Mouse (Mus musculus) B cell, adult 62 days (primary cell): ENCODE data around the gene Ebi3. TPM values are rescaled to one million over a fixed set of nuclear protein-coding genes. Genes with fewer than 3 reads are reported as not detected.

ENCODE experiments used
- total RNA-seq: library from RNA; stranded (reverse); gene quantifications from 4 replicates; pipeline ENCODE4 v1.2.4, GENCODE M21; 2023

The Ebi3 gene
- total RNA-seq: 14.2 to 17.7 TPM (median 15.5 TPM) in 4 replicates

GRCm38 (mm10) chr17:55952447-55953027 lies at the start of gene Ebi3:
TSS of gene Ebi3 (plus strand) at chr17:55952640.

GRCm38 (mm10) chr17:55949400-55949799 lies 3.0 kb upstream of the Ebi3 start, which contains the start of gene Zfp119b:
TSS of gene Zfp119b (minus strand) at chr17:55949500.

GRCm38 (mm10) chr17:55958918-55959728 lies 6.7 kb downstream of the Ebi3 start, which contains the start of gene Yju2:
TSS of gene Yju2 (plus strand) at chr17:55959099.

GRCm38 (mm10) chr17:55969966-55970891 lies 17.8 kb downstream of the Ebi3 start, which contains the start of gene Shd:
TSS of gene Shd (plus strand) at chr17:55970467.

GRCm38 (mm10) chr17:55986030-55986961 lies 33.9 kb downstream of the Ebi3 start, which contains the start of gene Fsd1:
TSS of gene Fsd1 (plus strand) at chr17:55986509.

GRCm38 (mm10) chr17:56005415-56006061 lies 53.1 kb downstream of the Ebi3 start, which contains the start of the genes Stap2 and Mpnd:
TSS of gene Stap2 (minus strand) at chr17:56005584.
TSS of gene Mpnd (plus strand) at chr17:56005711.

Other genes with a start within 250 kb of the Ebi3 start
- gene Pot1b, start 240.0 kb upstream of the Ebi3 start, total RNA-seq: 30.8 to 37.3 TPM (median 36.3 TPM) in 4 replicates
- 0.92 to 2.0 TPM (median 1.4 TPM) in 4 replicates for gene Adgre4, start 202.7 kb upstream of the Ebi3 start, total RNA-seq
- gene Zfp119a, start 73.7 kb upstream of the Ebi3 start, total RNA-seq: 9.7 to 11.3 TPM (median 10.7 TPM) in 4 replicates
- gene Zfp959, start 60.5 kb upstream of the Ebi3 start, total RNA-seq: 19.1 to 20.5 TPM (median 19.2 TPM) in 4 replicates
- gene Zfp119b, start 3.1 kb upstream of the Ebi3 start, total RNA-seq: 3.3 to 6.1 TPM (median 5.2 TPM) in 4 replicates
- gene Yju2, start 6.5 kb downstream of the Ebi3 start, total RNA-seq: 44.4 to 50.9 TPM (median 50.3 TPM) in 4 replicates
- 0.81 to 2.9 TPM (median 1.8 TPM) in 4 replicates for gene Shd, start 17.8 kb downstream of the Ebi3 start, total RNA-seq
- gene Fsd1, start 33.9 kb downstream of the Ebi3 start, total RNA-seq: not detected in 4 replicates
- 1.2 TPM in 1 of 4 replicates, not detected in the others for gene Stap2, start 52.9 kb downstream of the Ebi3 start, total RNA-seq
- 57.6 to 74.2 TPM (median 66.5 TPM) in 4 replicates for gene Mpnd, start 53.1 kb downstream of the Ebi3 start, total RNA-seq
- gene Sh3gl1, start 84.0 kb downstream of the Ebi3 start, total RNA-seq: 90.4 to 97.0 TPM (median 94.7 TPM) in 4 replicates
- 2.7 to 4.1 TPM (median 3.2 TPM) in 4 replicates for gene Chaf1a, start 87.8 kb downstream of the Ebi3 start, total RNA-seq
- 65.9 to 73.7 TPM (median 71.6 TPM) in 4 replicates for gene Ubxn6, start 122.4 kb downstream of the Ebi3 start, total RNA-seq
- gene Hdgfl2, start 127.0 kb downstream of the Ebi3 start, total RNA-seq: 105 to 126 TPM (median 115 TPM) in 4 replicates
- gene Plin4, start 157.2 kb downstream of the Ebi3 start, total RNA-seq: not detected in 4 replicates
- gene Plin5, start 165.0 kb downstream of the Ebi3 start, total RNA-seq: not detected in 4 replicates
- gene Lrg1, start 169.4 kb downstream of the Ebi3 start, total RNA-seq: not detected in 4 replicates
- 1.0 to 1.3 TPM (median 1.2 TPM) in 4 replicates for gene Sema6b, start 187.7 kb downstream of the Ebi3 start, total RNA-seq
- 0.21 to 0.38 TPM (median 0.27 TPM) in 3 of 4 replicates, not detected in the other for gene Tnfaip8l1, start 209.8 kb downstream of the Ebi3 start, total RNA-seq
- gene Mydgf, start 231.3 kb downstream of the Ebi3 start, total RNA-seq: 48.9 to 52.9 TPM (median 52.0 TPM) in 4 replicates